ENCODE assay signal across 11 mouse cellular contexts in the genomic region with DNA sequence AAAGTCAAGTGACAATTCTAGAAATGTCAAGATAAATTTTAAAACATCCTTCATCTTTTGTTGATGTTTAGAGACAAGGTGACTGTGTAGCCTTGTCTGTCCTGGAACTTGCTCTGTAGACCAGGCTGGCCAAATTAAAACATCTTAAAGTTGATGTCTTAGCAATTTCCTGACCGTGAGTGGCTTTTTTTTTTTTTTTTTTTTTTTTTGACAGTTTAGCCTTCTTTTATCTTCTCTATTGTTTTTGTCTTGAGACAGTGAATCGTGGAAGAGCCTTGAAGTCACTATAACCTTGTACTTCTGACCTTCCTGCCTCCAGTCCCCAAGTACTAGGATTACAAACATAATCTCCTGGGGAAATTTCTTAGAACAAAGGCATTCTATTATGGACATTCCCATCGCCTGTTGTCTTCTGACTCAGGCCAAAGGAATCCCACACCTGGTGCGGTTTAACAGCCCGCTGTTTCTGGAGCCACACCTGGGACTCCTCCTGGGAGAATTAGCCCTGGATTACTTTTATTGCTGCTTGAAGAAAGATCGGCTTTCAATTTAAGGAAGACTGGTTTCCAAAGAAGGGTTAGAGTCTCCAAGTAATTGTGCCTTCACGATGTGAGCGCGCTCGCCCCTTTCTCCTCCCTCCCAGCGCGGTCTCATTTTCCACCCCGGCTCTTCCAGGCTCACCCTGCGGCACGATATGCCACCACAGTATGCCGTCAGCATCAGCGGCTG. TPM values are rescaled to one million over a fixed set of nuclear protein-coding genes. Genes with fewer than 3 reads are reported as not detected.
DNase-seq lines count a peak whose midpoint lies in the region; ATAC-seq and TF ChIP-seq lines count a peak whose summit lies in the region.
"Had no signal": no experiment of that assay in that cellular context is flagged by ENCODE, and none has a peak within 500 bp of the region (broad histone marks: within the 10 kb centered on the region; RNA-seq: fewer than 3 reads in every experiment).

No protein-coding gene starts in this region.

- H3K4me1 ChIP-seq in lung, embryonic 15.5 days, result peaks cover 11% of the 10 kb centered on the region; the same call in 1 of the 2 replicates
- peaks cover 9% of the 10 kb centered on the region for H3K4me1 ChIP-seq in embryonic facial prominence, embryonic 14.5 days (ENCODE audit: control insufficient read depth, insufficient read depth, low read length)
- H3K4me1 ChIP-seq in small intestine, adult 2 months (ENCODE audit: control insufficient read depth, insufficient read depth, insufficient read length, low read length), result peaks cover 2% of the 10 kb centered on the region; the same call in 1 of the 2 replicates
- H3K4me1 ChIP-seq in thymus, adult 2 months (replicated peaks; ENCODE audit: control insufficient read depth, insufficient read depth, low read length), result no peaks in the 10 kb centered on the region

- H3K36me3 ChIP-seq in lung, embryonic 15.5 days, result no peaks in the 10 kb centered on the region
- no peaks in the 10 kb centered on the region for H3K36me3 ChIP-seq in embryonic facial prominence, embryonic 14.5 days (ENCODE audit: control insufficient read depth, insufficient read depth, low read length)
- H3K36me3 ChIP-seq in small intestine, adult 2 months (ENCODE audit: control insufficient read depth, insufficient read depth, low read length), result no peaks in the 10 kb centered on the region
- no peaks in the 10 kb centered on the region for H3K36me3 ChIP-seq in thymus, adult 2 months (ENCODE audit: control insufficient read depth, insufficient read depth, low read length)

- peak overlapping the region; percentile 37 for H3K4me2 ChIP-seq in lung, embryonic 15.5 days
- peak overlapping the region; percentile 38 for H3K4me2 ChIP-seq in embryonic facial prominence, embryonic 14.5 days (ENCODE audit: low read depth, low read length)

- no peak for DNase-seq in lung, postnatal 14 days
- DNase-seq in embryonic facial prominence, embryonic 14.5 days (ENCODE audit: low spot score), result peak; percentile 84
- DNase-seq in large intestine, adult 2 months (ENCODE audit: low read depth, low spot score), result peak; percentile 63
- DNase-seq in cerebellum, postnatal 25 days, result no peak
- no peak for DNase-seq in thymus, adult 2 months
- DNase-seq: cerebellum, postnatal 14 days; lung, adult 18-20 months; right cerebral cortex, postnatal 25 days had no signal

- H3K27ac ChIP-seq in lung, embryonic 15.5 days, result no peak overlapping the region
- H3K27ac ChIP-seq in embryonic facial prominence, embryonic 14.5 days (replicated peaks; ENCODE audit: low read depth, low read length), result 0 out of 2 replicates have a peak overlapping the region, but pooled peaks have one; percentile 21
- no peak overlapping the region for H3K27ac ChIP-seq in small intestine, adult 2 months (ENCODE audit: insufficient read depth, low read depth, low read length)
- no peak overlapping the region for H3K27ac ChIP-seq in thymus, adult 2 months (ENCODE audit: control insufficient read depth, insufficient read depth, low read length)

- no peak overlapping the region for H3K4me3 ChIP-seq in lung, embryonic 15.5 days
- no peak overlapping the region for H3K4me3 ChIP-seq in embryonic facial prominence, embryonic 14.5 days (ENCODE audit: low read depth, low read length)
- H3K4me3 ChIP-seq in small intestine, adult 2 months (ENCODE audit: low read depth, low read length), result peak overlapping the region; percentile 33
- no peak overlapping the region for H3K4me3 ChIP-seq in thymus, adult 2 months (ENCODE audit: control insufficient read depth, insufficient read depth, low read length)

- WGBS in lung, embryonic 15.5 days, result 29% methylated on average over 17 of the region's 17 CpGs
- 4% methylated on average over 17 of the region's 17 CpGs for WGBS in embryonic facial prominence, embryonic 14.5 days
- WGBS in large intestine, adult 2 months, result 21% methylated on average over 17 of the region's 17 CpGs
- WGBS in small intestine, adult 2 months, result 30% methylated on average over 17 of the region's 17 CpGs
- WGBS in thymus, adult 2 months, result 91% methylated on average over 17 of the region's 17 CpGs

- no peak for TF ChIP-seq POLR2A in small intestine, adult 2 months (IDR thresholded peaks at IDR 0.05; ENCODE audit: low read depth, low read length)
- no peak for TF ChIP-seq POLR2A in thymus, adult 2 months (IDR thresholded peaks at IDR 0.05; ENCODE audit: control insufficient read depth, extremely low read depth, insufficient read depth, low read length, poor library complexity)

- no peak for ATAC-seq in lung, embryonic 15.5 days (ENCODE audit: borderline replicate concordance, extremely low read depth, low FRiP score, low TSS enrichment)
- ATAC-seq in embryonic facial prominence, embryonic 14.5 days (ENCODE audit: low read depth), result peak; percentile 84
- ATAC-seq: inflammation-experienced regulatory T-cells, adult 6 months had no signal

- H3K27me3 ChIP-seq in lung, embryonic 15.5 days, result no peaks in the 10 kb centered on the region
- no peaks in the 10 kb centered on the region for H3K27me3 ChIP-seq in embryonic facial prominence, embryonic 14.5 days (replicated peaks; ENCODE audit: control insufficient read depth, insufficient read depth, low read length)
- no peaks in the 10 kb centered on the region for H3K27me3 ChIP-seq in small intestine, adult 2 months (ENCODE audit: control insufficient read depth, insufficient read depth, low read length)
- no peaks in the 10 kb centered on the region for H3K27me3 ChIP-seq in thymus, adult 2 months (ENCODE audit: control insufficient read depth, insufficient read depth, low read length)

- H3K9me3 ChIP-seq in lung, embryonic 15.5 days, result no peaks in the 10 kb centered on the region
- H3K9me3 ChIP-seq in embryonic facial prominence, embryonic 14.5 days (ENCODE audit: control insufficient read depth, low read length), result no peaks in the 10 kb centered on the region

- TF ChIP-seq CTCF in small intestine, adult 2 months (IDR thresholded peaks at IDR 0.05; ENCODE audit: extremely low read depth, insufficient read length, insufficient replicate concordance, low read depth, low read length), result no peak
- no peak for TF ChIP-seq CTCF in thymus, adult 2 months (IDR thresholded peaks at IDR 0.05; ENCODE audit: borderline replicate concordance, control insufficient read depth, extremely low read depth, insufficient read depth, low read length, poor library complexity)

- no peak overlapping the region for H3K9ac ChIP-seq in lung, embryonic 15.5 days
- no peak overlapping the region for H3K9ac ChIP-seq in embryonic facial prominence, embryonic 14.5 days (ENCODE audit: low read depth, low read length)

RNA-seq across cellular contexts. Expression of a gene that starts 6.3 kb away (rescaled TPM):
- 20.9 and 25.4 TPM in 2 replicates for polyA plus RNA-seq in lung, embryonic 15.5 days (2015; fragmentation: Nextera tagmentation; extraction: Ambion mirVana)
- 17.5 and 19.3 TPM in 2 replicates for polyA plus RNA-seq in embryonic facial prominence, embryonic 14.5 days (2014; fragmentation: Nextera tagmentation; extraction: Ambion mirVana)
- polyA plus RNA-seq in large intestine, adult 2 months (2012; rRNA removed), result 10.4 and 14.8 TPM in 2 replicates
- 5.1 and 10.6 TPM in 2 replicates for polyA plus RNA-seq in small intestine, adult 2 months (2012; rRNA removed)
- 0.73 and 1.8 TPM in 2 replicates for polyA plus RNA-seq in thymus, adult 2 months (2012; rRNA removed)

RNA-seq across cellular contexts. Expression of a gene that starts 45.6 kb away (rescaled TPM):
- polyA plus RNA-seq in lung, embryonic 15.5 days (2015; fragmentation: Nextera tagmentation; extraction: Ambion mirVana), result 84.2 and 90.6 TPM in 2 replicates
- 86.7 and 90.3 TPM in 2 replicates for polyA plus RNA-seq in embryonic facial prominence, embryonic 14.5 days (2014; fragmentation: Nextera tagmentation; extraction: Ambion mirVana)
- polyA plus RNA-seq in large intestine, adult 2 months (2012; rRNA removed), result 21.6 and 32.3 TPM in 2 replicates
- 8.0 and 18.2 TPM in 2 replicates for polyA plus RNA-seq in small intestine, adult 2 months (2012; rRNA removed)
- 47.5 and 52.5 TPM in 2 replicates for polyA plus RNA-seq in thymus, adult 2 months (2012; rRNA removed)

Comparison
In these comparisons a context has a peak if more than half of its experiments do, and no peak if none do; other contexts are left out.
1. DNase-seq: peak in embryonic facial prominence, embryonic 14.5 days (single experiment) and large intestine, adult 2 months (single experiment); none in lung, postnatal 14 days (single experiment), cerebellum, postnatal 25 days (0 of 2) and thymus, adult 2 months (single experiment).